In the genomic region with DNA sequence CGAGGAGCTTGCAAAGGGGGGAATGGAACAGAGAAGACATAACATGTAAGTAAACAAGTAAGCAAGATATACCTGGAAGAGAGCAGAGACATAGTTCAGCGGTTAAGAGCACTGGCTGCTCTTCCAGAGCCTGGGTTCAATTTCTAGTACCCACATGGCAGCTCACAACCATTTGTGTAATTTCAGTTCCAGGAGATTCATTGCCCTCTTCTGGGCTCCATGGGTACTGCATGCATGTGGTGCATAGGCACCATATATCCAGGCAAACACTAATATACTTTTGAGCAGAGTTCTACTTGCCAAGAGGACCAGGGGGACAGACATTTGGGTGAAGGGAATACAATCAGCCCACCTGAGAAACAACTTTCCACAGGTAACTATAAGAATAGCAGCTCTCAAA, we compare ENCODE assay signal across 1 mouse cellular context.
A peak's percentile ranks its signal among the peaks of the same experiment; 100 is the strongest.
TF ChIP-seq lines count a peak whose summit lies in the region.

No protein-coding gene starts in this region.

TF ChIP-seq in CH12.LX, 34 proteins besides CTCF, POLR2A, EP300 and RAD21 (continued from another document):
- TF ChIP-seq BHLHE40 (IDR thresholded peaks at IDR 0.05; ENCODE audit: low read depth, low read length) (no peak), ZC3H11A (IDR thresholded peaks at IDR 0.05; ENCODE audit: low read depth, low read length) (0 out of 2 replicates have a peak, but pooled peaks have one; percentile 2), CHD1 (IDR thresholded peaks at IDR 0.05; ENCODE audit: low read depth, low read length) (no peak), JUND (conservative IDR thresholded peaks at IDR 0.05; ENCODE audit: low read depth, low read length) (no peak), PAX5 (IDR thresholded peaks at IDR 0.05; ENCODE audit: low read length) (no peak), RCOR1 (conservative IDR thresholded peaks at IDR 0.05; ENCODE audit: low read depth, low read length) (no peak), ZMIZ1 (IDR thresholded peaks at IDR 0.05; ENCODE audit: low read depth, low read length) (no peak), SIN3A (IDR thresholded peaks at IDR 0.05; ENCODE audit: low read length) (no peak), TBP (conservative IDR thresholded peaks at IDR 0.05; ENCODE audit: low read depth, low read length) (no peak)
